Mouse (Mus musculus) CD4-positive, CD25-positive, alpha-beta regulatory T cell, adult 2 months (primary cell): ENCODE measurements around the gene Rnf41.

ENCODE experiments used
- DNase-seq: peaks from one replicate; pipeline ENCODE4 v3.0.0-alpha.2; 2012; ENCODE audit warnings: low read depth, low spot score

The Rnf41 gene

GRCm38 (mm10) chr10:128411211-128412054, at the start of gene Rnf41, which contains the start of gene Nabp2:
TSS of gene Rnf41 (plus strand) at chr10:128411657.
TSS of gene Nabp2 (minus strand) at chr10:128411492.
- peak; percentile 96 for DNase-seq

GRCm38 (mm10) chr10:128361836-128362235, 49.6 kb upstream of the Rnf41 start:
- DNase-seq: no peak

DNA sequence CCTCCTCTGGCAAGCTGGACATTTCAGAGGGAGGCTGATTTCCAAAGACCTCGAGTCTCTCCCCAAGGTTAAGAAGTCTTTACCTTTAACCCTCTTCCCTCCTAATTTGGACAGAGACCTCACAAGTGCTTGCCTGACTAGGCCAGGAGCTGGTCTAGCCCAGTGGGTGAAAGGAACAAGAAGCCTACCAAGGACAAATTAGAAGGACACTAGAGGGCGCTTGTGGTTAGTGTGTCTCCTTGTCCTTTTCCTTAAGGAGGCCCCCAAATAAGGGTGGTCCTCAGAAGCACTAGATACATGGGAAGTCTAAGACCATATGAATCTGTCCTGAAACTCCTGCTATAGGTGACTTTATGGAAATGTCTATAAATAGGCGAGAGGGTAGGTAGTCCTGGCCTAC, 48.9 kb upstream of the Rnf41 start:
- DNase-seq: peak; percentile 52

- no peak for DNase-seq
These were observed 43.5 kb upstream of the Rnf41 start for GRCm38 (mm10) chr10:128367899-128368401.

DNA sequence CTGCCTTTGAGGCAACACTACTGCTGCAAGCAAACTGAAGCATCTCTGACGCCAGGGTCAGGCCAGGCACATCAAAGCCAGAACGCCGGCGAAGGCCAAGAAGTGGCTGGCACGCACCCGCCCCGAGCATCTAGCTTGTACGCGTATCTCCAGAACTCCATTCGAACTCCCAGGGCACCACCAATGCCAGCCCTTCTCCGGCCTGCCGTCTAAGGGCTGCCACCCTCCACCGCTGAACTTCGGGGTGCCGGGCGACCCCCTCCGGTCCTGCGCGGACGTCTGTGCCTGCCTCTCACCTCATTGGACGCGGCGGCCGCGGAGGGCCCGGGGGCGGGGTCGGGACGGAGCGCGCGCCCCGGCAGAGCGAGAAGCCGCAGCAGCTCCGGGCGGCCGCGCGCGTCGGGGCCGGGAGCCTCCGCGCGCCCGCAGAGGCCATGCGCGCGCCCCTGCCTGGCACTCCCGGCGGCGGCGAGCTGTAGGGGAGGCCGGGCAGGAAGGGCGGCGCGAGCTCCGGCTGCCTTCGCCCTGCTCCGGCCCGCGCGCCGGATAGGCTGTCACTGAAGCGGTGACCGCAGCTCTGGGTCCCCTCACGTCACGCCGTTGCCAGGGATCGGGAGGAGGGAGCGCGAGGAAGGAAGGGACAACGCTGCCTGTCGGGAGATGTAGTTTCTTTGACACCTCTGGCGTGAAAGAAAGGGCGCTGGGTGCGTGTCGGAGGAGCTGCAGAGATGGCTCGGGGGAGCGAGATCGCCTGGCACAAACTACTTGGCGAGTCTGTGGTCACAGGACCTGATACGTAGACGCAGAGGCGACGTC, 42.8 kb upstream of the Rnf41 start, which contains the start of gene Coq10a:
Coq10a (minus strand) TSS at position 596 of the 816 bp plus-strand sequence.
- DNase-seq: peak; percentile 94

GRCm38 (mm10) chr10:128369218-128369543, 42.3 kb upstream of the Rnf41 start:
- DNase-seq: no peak

- DNase-seq: no peak
These were observed 41.9 kb upstream of the Rnf41 start for GRCm38 (mm10) chr10:128369599-128369998.

DNA sequence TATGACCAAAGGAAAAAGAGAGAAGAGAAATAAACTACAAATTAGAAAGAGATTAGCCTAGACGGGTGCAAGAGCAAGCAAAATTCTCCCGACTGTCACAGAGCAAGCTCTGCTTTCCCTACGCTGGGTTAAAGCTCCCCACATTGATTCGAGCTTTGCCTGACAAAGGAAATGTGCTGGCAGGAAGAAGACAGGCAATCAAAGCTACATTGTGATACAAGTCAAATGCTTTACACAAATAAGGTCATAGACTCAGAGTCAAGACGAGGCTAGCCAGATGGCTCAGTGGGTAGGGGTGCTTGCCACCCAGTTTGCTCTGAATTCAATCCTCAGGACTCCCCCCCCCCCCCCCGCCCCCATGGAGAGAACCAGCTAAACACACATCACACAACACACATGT, 41.4 kb upstream of the Rnf41 start:
- no peak for DNase-seq

DNA sequence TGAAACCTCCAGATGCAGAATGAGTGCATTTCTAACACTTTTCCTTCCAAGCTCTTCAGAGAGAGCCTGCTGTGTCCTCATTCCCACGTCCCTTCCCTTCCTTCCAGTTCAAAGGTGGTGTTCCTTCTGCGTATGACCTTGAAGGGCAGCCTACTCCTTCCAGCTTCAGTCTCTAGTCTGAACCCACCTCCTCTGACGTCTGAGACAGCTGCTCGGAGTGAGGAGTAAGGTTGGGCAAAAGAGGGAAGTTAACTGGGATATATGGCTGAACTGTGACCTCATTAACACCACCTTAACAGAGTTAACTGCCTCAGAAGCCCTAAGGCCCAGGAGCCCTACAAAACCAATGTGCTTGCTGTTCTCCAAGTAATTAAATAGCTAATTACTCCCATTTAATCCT, 40.9 kb upstream of the Rnf41 start:
- DNase-seq: no peak

GRCm38 (mm10) chr10:128372142-128372541, 39.3 kb upstream of the Rnf41 start:
- DNase-seq: no peak

DNA sequence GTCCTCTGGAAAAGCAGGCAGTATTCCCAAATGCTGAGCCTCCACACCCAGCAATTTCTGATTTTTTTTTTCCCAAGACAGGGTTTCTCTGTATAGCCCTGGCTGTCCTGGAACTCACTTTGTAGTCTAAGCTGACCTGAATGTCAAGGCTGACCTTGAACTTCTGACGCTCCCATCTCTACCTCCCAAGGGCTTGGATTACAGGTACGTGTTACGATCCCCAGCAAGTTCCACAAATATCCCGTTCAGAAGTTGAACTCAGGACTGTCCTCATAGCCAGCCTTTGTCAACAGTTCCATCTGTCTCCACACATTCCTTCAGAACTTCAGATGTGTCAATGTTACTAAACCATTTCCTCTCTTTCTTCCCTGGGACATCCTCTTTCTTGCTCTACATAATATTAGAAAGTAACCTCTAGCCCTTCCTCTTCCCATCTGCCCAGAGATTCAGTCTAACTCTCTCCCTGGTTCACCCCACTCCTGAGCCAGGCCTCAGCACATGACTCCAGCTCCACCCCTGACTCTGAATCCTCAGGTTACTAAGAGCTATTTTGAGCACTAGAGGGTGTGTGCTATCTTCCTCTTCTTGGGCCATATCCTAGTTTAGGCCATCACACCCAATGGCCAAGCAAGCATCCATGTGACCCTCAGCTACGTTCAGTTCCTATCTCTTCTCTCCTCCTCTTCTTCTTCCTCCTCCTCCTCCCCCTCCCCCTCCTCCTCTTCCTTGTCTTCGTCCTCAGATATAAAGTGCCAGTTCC, 38.3 kb upstream of the Rnf41 start:
- DNase-seq: no peak

DNA sequence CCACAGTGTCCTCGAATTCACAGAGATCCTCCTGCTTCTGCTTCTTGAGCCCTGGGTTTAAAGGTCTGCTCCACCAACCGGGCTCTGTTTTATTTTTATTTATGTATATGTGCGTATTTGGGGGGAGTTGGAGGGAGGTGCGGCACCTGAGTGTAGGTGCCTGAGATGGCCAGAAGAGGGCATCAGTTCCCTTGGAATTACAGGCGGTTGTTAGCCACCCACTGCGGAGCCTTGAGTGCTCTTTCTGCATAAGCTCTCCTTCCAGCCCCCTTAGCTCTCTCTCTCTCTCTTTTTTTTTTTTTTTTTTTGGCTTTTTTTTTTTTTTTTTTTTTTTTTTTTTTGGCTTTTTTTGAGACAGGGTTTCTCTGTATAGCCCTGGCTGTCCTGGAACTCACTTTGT, 37.1 kb upstream of the Rnf41 start:
- peak; percentile 61 for DNase-seq

DNA sequence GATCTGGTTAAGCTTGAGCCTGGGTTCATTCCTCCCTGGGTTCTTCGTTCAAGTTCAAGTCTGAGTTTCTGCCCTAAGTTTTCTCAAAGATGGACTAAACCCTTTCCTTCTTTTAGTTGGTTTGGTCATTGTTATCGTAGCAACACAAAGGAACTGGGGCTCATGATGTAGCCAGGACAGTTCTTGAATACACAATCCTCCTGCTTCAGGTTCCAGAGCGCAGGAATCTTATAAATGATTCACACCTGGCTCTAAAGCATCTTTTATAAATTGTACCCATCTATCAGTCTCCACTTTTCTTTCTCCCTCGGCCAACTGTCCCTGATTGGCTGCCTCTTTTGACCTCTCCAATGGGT, 35.4 kb upstream of the Rnf41 start:
- DNase-seq: no peak

DNA sequence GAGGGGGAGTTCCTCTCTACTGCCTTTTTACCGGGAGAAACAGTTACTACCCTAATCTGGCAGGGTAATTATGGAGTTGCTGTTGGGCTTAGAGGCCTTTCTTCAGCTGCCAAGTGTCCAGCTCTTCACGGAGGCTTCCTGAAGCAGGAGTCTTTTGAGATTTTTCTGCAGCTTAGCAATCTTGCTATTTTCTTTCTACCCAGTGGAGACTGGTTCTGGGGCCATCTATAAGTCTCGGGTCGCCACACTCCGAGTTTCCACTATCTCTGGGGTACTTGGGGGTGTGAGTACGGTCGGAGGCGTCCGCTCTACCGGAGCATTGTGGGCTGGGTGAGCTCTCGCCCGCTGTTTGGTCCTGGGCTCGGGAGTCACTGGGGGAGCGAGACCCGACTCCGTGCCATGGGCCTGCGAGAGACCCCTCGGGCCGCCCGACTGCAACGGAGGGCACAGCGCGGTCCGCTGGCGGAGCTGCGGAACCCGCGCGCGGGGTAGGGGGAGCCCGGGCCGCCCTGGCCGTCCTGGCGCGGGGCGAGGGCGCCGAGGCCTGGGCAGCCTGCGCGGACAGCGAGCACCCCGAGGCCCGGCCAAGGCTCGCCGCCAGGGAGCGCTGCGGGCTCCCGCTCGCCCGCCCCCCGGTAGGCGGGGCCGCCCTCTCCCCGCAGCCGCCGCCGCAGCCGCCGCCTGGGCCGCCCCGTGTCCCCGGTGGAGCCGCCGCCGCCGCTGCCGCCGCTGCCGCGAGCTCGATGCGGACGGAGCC, 34.8 kb upstream of the Rnf41 start, which contains the start of gene Ankrd52:
Ankrd52 (plus strand) TSS at position 661 of the 757 bp plus-strand sequence.
- DNase-seq: peak; percentile 92

DNA sequence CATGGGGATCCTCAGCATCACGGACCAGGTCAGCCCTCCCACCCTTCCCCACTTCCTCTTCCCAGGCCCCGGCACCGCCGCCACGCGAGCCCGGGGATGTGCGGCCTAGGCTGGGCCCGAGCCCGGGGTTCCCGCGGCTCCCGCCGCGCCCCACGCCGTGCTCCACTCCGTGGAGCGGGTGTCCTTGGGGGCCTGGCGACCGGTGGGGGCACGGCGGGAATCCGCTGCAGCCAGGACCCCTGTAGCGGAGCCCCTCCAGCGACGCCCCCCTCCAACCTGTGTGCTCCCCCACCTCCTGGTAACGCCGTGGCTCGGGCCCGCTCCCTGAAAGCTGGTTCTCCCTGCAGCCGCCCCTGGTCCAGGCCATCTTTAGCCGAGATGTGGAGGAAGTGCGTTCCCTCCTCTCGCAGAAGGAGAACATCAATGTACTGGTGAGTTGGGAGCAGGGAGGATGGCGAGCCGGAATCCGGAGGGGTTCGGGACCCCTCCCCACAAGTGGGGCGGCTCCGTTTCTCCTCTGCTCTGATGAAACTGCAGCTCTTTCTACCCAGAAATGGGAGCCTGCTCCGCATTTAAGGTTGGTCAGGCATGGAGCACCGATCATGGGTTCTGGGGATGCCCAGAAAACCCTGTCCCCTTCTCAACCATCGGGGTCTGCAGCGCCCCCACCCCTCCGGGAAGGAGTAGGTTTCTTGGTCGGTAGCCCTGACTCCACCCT, 34.1 kb upstream of the Rnf41 start:
- no peak for DNase-seq

GRCm38 (mm10) chr10:128377940-128378448, 33.5 kb upstream of the Rnf41 start:
- DNase-seq: no peak

DNA sequence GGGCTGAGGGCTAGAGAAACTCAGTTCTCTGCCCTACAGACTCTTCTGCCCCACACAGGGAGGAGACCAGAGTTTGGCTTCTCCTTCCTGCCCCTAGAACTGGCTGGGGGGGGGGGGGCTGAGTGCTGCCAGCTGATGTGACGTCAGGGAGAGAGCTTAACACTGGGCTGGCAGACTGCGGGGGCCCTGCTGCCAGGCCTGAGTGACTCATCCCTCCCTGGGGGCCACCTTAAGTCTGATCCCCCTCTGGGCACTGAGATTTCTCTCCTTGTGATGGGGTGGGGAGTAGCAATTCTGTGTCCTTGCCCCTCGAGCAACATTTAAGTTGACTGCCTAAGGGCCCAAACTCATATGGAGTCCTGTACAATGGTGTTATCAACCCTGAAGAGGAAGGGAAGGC, 33.0 kb upstream of the Rnf41 start:
- no peak for DNase-seq

DNA sequence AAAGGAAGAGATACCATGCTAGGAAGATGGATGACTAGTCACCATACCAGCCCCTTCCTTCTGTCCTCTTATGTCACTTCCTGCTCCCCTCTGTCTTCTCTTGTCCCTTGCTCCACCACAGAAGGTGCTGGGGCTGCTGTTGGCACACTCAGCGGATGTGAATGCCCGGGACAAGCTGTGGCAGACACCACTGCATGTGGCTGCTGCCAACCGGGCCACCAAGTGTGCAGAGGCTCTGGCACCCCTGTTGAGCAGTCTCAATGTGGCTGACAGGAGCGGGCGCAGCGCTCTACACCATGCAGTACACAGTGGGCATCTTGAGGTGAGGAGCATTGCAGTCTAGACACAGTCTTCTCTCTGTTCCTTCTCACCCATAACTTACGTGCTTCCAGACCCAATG, 32.2 kb upstream of the Rnf41 start:
- no peak for DNase-seq

DNA sequence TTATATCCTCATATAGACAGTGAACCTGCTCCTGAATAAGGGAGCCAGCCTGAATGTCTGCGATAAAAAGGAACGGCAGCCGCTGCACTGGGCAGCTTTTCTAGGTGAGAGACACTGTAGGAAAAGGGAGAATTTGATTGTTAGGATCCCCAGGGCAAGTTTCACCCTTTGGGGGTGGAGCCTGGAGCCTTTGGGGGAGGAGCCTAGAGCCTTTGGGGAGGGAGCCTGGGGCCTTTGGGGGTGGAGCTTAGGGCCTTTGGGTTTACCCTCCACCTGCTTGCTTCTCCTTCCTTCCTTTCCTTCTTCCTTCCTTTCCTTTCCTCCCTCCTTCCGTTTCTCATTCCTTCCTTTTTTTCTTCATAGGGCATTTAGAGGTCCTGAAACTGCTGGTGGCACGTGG, 30.9 kb upstream of the Rnf41 start:
- DNase-seq: peak; percentile 60

- DNase-seq: no peak
These were observed 29.0 kb upstream of the Rnf41 start for GRCm38 (mm10) chr10:128382482-128382881.
